Mouse (Mus musculus) midbrain, postnatal 0 days (tissue): ENCODE results near the gene Saxo1. TPM values are rescaled to one million over a fixed set of nuclear protein-coding genes. Genes with fewer than 3 reads are reported as not detected.

Experiments used
- ATAC-seq: fragments of 200-750 bp; cut with Nextera tagmentation; 2 replicates; pipeline ENCODE4 v1.8.0; 2017; ENCODE audit warnings: moderate number of reproducible peaks, mild to moderate bottlenecking, moderate TSS enrichment, moderate library complexity; ENCODE audit not compliant: low FRiP score
- DNase-seq: peaks from one replicate; pipeline ENCODE4 v3.0.0-alpha.2; 2015; ENCODE audit warnings: low spot score
- H3K27ac ChIP-seq: fragments of 300-500 bp; sonication (generic); 2 replicates; pipeline ENCODE4 v1.5.1; 2014; ENCODE audit warnings: low read depth, mild to moderate bottlenecking, low read length, mixed read lengths
- H3K27me3 ChIP-seq: fragments of 300-500 bp; sonication (generic); 2 replicates; pipeline ENCODE4 v1.6.1; 2014; ENCODE audit warnings: low read length, control low read depth, mixed read lengths; ENCODE audit not compliant: insufficient read depth
- H3K36me3 ChIP-seq: fragments of 300-500 bp; sonication (generic); 2 replicates; pipeline ENCODE4 v1.6.1; 2014; ENCODE audit warnings: low read length, control low read depth, mixed read lengths; ENCODE audit not compliant: insufficient read depth
- H3K4me1 ChIP-seq: fragments of 300-500 bp; sonication (generic); 2 replicates; pipeline ENCODE4 v1.6.1; 2014; ENCODE audit warnings: mild to moderate bottlenecking, control low read depth, antibody characterized with exemption, low read length, mixed read lengths; ENCODE audit not compliant: insufficient read depth
- H3K4me2 ChIP-seq: fragments of 300-500 bp; sonication (generic); 2 replicates; pipeline ENCODE4 v1.6.1; 2014; ENCODE audit warnings: low read depth, mild to moderate bottlenecking, low read length, mixed read lengths; ENCODE audit not compliant: poor library complexity, severe bottlenecking
- H3K4me3 ChIP-seq: fragments of 300-500 bp; sonication (generic); 2 replicates; pipeline ENCODE4 v1.5.1; 2014; ENCODE audit warnings: low read depth, mild to moderate bottlenecking, low read length, moderate library complexity
- H3K9ac ChIP-seq: fragments of 300-500 bp; sonication (generic); replicated peaks from 2 replicates; pipeline ENCODE4 v1.6.1; 2014; ENCODE audit warnings: mild to moderate bottlenecking, low read length, moderate library complexity, mixed read lengths; ENCODE audit not compliant: poor library complexity, severe bottlenecking
- H3K9me3 ChIP-seq: fragments of 300-500 bp; sonication (generic); 2 replicates; pipeline ENCODE4 v1.6.1; 2016; ENCODE audit warnings: low read length, control low read depth
- CTCF ChIP-seq: IDR thresholded peaks from 2 replicates; pipeline ENCODE4 v1.5.1; 2016; ENCODE audit warnings: antibody characterized with exemption, mild to moderate bottlenecking
- WGBS: fragments of 180-500 bp; shearing (Covaris S2); extraction: QIAGEN DNeasy Blood & Tissue Kit; methylation state at CpG from one replicate; pipeline ENCODE4 v1.1.7; 2014; 5-methylcytosine and 5-hydroxymethylcytosine counted together
- polyA plus RNA-seq: library from polyadenylated mRNA; unstranded; fragments of >200 nt; fragmentation: Nextera tagmentation; extraction: Ambion mirVana; gene quantifications from 2 replicates; pipeline ENCODE4 v1.2.1, GENCODE M21; 2015
- total RNA-seq: library from RNA; depleted of rRNA; stranded (reverse); fragments of >200 nt; gene quantifications from 2 replicates; pipeline ENCODE4 v1.2.3, GENCODE M21; 2014; rRNA removed

Gene Saxo1
- total and polyA plus RNA-seq, 2 experiments from 2014 or later = not detected

GRCm38 (mm10) chr4:86396672-86397288 is 161.3 kb downstream of the Saxo1 start:
- no peak for TF ChIP-seq CTCF
- DNase-seq (no peak), ATAC-seq (no peak)
- no peak overlapping the region for H3K27ac ChIP-seq
- no peaks in the 10 kb centered on the region for H3K36me3 ChIP-seq
- no peak overlapping the region for H3K4me2 ChIP-seq
- no peaks in the 10 kb centered on the region for H3K27me3 ChIP-seq
- no peaks in the 10 kb centered on the region for H3K9me3 ChIP-seq
- no peak overlapping the region for H3K4me3 ChIP-seq
- no peaks in the 10 kb centered on the region for H3K4me1 ChIP-seq
- H3K9ac ChIP-seq = no peak overlapping the region
- WGBS = 75% methylated on average over 7 of the region's 7 CpGs

GRCm38 (mm10) chr4:86395636-86396035 is 162.5 kb downstream of the Saxo1 start:
- ATAC-seq (no peak), DNase-seq (peak; percentile 6)
- Histone ChIP-seq H3K4me2 (no peak overlapping the region), H3K9me3 (no peaks in the 10 kb centered on the region), H3K4me1 (no peaks in the 10 kb centered on the region), H3K4me3 (no peak overlapping the region), H3K9ac (no peak overlapping the region), H3K27ac (no peak overlapping the region), H3K27me3 (no peaks in the 10 kb centered on the region), H3K36me3 (no peaks in the 10 kb centered on the region)
- 86% methylated on average over 6 of the region's 6 CpGs for WGBS
- no peak for TF ChIP-seq CTCF

Other genes with a start within 250 kb of the Saxo1 start
- gene Rraga, start 17.3 kb upstream of the Saxo1 start, total RNA-seq = 34.7 and 48.1 TPM in 2 replicates
- 157 and 161 TPM in 2 replicates for gene Rraga, start 17.3 kb upstream of the Saxo1 start, polyA plus RNA-seq
- 3.7 and 15.0 TPM in 2 replicates for gene Haus6, start 53.7 kb upstream of the Saxo1 start, total RNA-seq
- 3.2 and 4.2 TPM in 2 replicates for gene Haus6, start 53.7 kb upstream of the Saxo1 start, polyA plus RNA-seq
- 28.8 and 29.7 TPM in 2 replicates for gene Plin2, start 111.7 kb upstream of the Saxo1 start, total RNA-seq
- gene Plin2, start 111.7 kb upstream of the Saxo1 start, polyA plus RNA-seq = 26.4 and 28.9 TPM in 2 replicates
- gene Dennd4c, start 190.2 kb upstream of the Saxo1 start, total RNA-seq = 9.5 and 22.6 TPM in 2 replicates
- gene Dennd4c, start 190.2 kb upstream of the Saxo1 start, polyA plus RNA-seq = 1.4 and 2.6 TPM in 2 replicates